Mouse (Mus musculus): ENCODE results near the gene Ocln.
"Not testable (repeated sequence)": the region's sequence is repeated elsewhere in the genome, so short reads cannot be mapped to it uniquely, and the experiment has no call there.

Ocln gene

DNA sequence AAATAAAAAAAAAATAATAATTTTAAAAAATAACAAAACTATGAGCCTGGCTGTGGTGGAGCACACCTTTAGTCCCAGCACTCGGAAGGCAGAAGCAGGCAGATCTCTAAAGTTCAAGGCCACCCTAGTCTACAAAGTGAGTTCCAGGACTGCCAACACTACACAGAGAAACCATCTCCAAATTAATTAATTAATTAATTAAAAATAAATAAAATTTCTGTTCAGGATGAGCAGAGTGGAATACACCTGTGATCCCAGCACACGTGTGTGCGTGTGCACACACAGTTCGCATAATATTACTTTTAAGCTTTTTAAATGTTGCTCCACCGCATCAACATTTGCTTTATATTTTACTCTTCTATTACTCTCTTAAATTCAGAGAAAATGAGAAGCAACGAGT is 60.9 kb downstream of the Ocln start:
- no peak for DNase-seq

DNA sequence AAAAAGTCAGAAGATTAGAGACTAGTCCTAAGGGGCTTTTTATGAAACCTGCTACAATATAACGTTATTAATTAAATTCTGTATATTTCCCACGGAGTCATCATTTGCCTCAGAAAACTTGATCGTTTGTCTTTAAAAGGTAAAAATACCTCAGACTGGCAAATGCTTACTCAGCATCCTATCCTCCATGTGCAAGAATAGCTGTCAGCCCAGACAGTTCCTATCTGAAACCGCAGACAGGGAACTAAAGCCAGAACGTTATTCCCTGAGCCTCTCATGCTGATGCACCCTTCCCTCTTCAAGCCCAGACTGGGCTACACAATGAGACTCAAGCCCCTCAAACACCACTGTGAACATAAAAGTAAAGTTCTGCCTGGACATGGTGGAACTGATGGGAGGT is 62.1 kb downstream of the Ocln start:
- DNase-seq = no peak

GRCm38 (mm10) chr13:100483610-100484009 is 68.9 kb downstream of the Ocln start:
- DNase-seq = no peak

DNA sequence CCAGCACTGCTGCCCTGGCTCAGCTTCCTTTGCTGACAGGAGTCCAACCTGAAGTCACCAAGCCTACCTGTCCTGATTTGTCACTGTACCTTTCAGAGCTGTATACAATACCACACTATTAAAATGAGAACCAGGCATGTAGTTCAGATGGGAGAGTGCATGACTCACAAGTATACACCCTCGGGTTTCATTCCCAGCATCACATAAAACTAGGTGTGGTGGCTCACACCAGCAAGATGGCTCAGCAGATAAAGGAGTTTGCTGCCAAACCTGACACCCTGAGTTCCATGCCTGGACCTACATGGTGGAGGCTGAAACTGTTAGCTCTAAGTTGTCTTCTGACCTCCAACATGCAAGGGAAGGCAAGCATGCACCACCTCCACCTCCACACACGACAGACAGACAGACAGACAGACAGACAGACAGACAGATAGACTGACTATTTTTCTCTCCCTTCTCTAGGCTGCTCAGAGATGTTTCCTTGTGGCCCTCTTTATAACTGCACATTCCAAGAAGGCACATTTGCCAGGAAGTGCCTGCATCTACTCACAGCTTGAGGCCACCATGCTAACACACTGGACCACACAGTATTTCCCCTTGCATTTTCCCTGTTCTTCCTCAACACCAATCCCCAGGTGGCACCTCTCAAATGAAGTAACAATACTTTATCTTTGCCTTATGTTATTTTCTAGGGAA is 88.8 kb downstream of the Ocln start:
- no peak for DNase-seq

DNA sequence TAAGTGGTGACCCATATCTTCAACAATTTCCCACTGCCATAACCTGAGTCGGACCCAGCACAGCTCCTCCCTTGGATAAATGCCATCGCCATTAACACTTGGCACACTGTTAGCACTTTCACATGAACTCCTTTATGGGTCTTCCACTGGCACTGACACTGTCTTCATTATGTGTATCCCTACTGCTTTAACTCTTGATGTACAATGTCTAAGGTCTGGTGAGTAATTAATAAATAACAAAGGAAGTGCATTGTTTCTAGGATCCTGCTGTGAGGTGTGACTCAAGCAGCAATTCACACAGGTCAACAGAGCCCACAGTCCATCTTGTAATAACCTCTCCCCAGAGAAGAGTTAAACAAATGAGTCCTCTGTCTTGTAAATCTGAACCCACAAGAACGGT is 91.2 kb downstream of the Ocln start:
- no peak for DNase-seq

DNA sequence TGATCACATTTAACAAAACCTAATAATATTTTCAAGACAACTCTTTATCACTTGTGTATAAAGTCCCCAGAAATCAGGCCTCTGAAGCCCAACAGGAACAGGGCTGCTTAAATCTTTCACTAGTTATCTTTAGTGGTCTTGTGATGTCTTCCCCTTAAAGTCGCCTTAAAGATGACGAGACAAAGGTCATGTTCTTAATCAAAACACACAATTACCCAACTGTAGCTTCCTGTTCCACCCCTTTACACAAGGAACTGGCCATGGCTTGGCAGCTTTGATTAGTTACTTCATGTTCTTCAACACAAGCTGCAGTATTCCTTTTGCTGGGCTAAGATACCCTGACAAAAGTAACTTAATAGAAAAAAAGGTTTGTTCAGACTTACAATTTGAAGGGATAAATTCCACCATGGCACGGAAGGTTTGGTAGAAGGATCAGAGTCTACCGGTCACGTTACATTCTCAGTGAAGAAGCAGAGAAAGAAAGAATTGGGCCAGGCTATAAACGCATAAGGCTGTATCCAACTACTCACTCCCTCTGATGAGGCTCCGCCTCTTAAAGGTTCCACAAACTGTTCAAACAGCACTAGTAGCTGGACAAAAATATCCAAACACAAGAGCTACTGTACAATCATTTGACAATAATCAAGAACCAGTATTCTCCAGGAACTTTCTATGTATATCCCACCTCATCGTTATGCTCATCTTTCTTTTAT is 99.9 kb downstream of the Ocln start, which contains the start of gene Naip1:
TSS of gene Naip1 (minus strand) at position 455 of the 713 bp plus-strand sequence.
- not testable (repeated sequence) for DNase-seq

- no peak for DNase-seq
Observed at GRCm38 (mm10) chr13:100449495-100449894, 103.0 kb downstream of the Ocln start.

Measured in right cerebral cortex, postnatal 4 days (tissue).